Mouse (Mus musculus): ENCODE data around the gene Zbtb39.

- TF ChIP-seq MAFK (IDR thresholded peaks at IDR 0.05; ENCODE audit: insufficient read depth, low read depth, low read length): no peak
- TF ChIP-seq ZNF384 (IDR thresholded peaks at IDR 0.05; ENCODE audit: low read depth, low read length): no peak
- TF ChIP-seq HCFC1 (IDR thresholded peaks at IDR 0.05; ENCODE audit: borderline replicate concordance, insufficient read depth, low read length): no peak
Measured at GRCm38 (mm10) chr10:127695775-127696174, 43.6 kb upstream of the Zbtb39 start.

Data from ES-E14 (cell line).